Mouse (Mus musculus) adrenal gland, postnatal 25 days (tissue): ENCODE results near the gene Ehmt1. TPM values are rescaled to one million over a fixed set of nuclear protein-coding genes. Genes with fewer than 3 reads are reported as not detected.

Experiments
- DNase-seq: peaks from one replicate; pipeline ENCODE4 v3.0.0; 2021; ENCODE audit warnings: mixed read lengths
- total RNA-seq: library from RNA; stranded (reverse); gene quantifications from 2 replicates; pipeline ENCODE4 v1.2.3, GENCODE M21; 2021

The Ehmt1 gene
- total RNA-seq, 1 experiment from 2014 or later: 70.1 TPM

GRCm38 (mm10) chr2:24912189-24912588, 7.2 kb downstream of the Ehmt1 start:
- no peak for DNase-seq

GRCm38 (mm10) chr2:24910481-24910880, 8.9 kb downstream of the Ehmt1 start:
- no peak for DNase-seq

- no peak for DNase-seq
Observed at GRCm38 (mm10) chr2:24905653-24906155, 13.7 kb downstream of the Ehmt1 start.

GRCm38 (mm10) chr2:24904823-24905652, 14.4 kb downstream of the Ehmt1 start:
- no peak for DNase-seq

GRCm38 (mm10) chr2:24902999-24903398, 16.4 kb downstream of the Ehmt1 start:
- no peak for DNase-seq

- DNase-seq: no peak
Observed at GRCm38 (mm10) chr2:24901055-24901454, 18.4 kb downstream of the Ehmt1 start.

- no peak for DNase-seq
Observed at GRCm38 (mm10) chr2:24899292-24899691, 20.1 kb downstream of the Ehmt1 start.

GRCm38 (mm10) chr2:24896761-24897160, 22.7 kb downstream of the Ehmt1 start:
- no peak for DNase-seq

GRCm38 (mm10) chr2:24894211-24894610, 25.2 kb downstream of the Ehmt1 start:
- DNase-seq: no peak

- DNase-seq: no peak
Observed at GRCm38 (mm10) chr2:24892318-24892717, 27.1 kb downstream of the Ehmt1 start.

- DNase-seq: no peak
Observed at GRCm38 (mm10) chr2:24890541-24891447, 28.6 kb downstream of the Ehmt1 start.

GRCm38 (mm10) chr2:24888895-24889294, 30.5 kb downstream of the Ehmt1 start:
- DNase-seq: no peak

- no peak for DNase-seq
Observed at GRCm38 (mm10) chr2:24880686-24881085, 38.7 kb downstream of the Ehmt1 start.

- no peak for DNase-seq
Observed at GRCm38 (mm10) chr2:24870952-24871351, 48.5 kb downstream of the Ehmt1 start.

GRCm38 (mm10) chr2:24863010-24863409, 56.4 kb downstream of the Ehmt1 start:
- DNase-seq: peak; percentile 29

- no peak for DNase-seq
Observed at GRCm38 (mm10) chr2:24852408-24852807, 67.0 kb downstream of the Ehmt1 start.

- no peak for DNase-seq
Observed at GRCm38 (mm10) chr2:24846557-24846956, 72.9 kb downstream of the Ehmt1 start.

GRCm38 (mm10) chr2:24845256-24845655, 74.2 kb downstream of the Ehmt1 start:
- DNase-seq: no peak

GRCm38 (mm10) chr2:24830614-24831013, 88.8 kb downstream of the Ehmt1 start:
- no peak for DNase-seq

- DNase-seq: no peak
Observed at GRCm38 (mm10) chr2:24809746-24810145, 109.7 kb downstream of the Ehmt1 start.

- DNase-seq: no peak
Observed at GRCm38 (mm10) chr2:24807691-24808090, 111.7 kb downstream of the Ehmt1 start.

- no peak for DNase-seq
Observed at GRCm38 (mm10) chr2:24807036-24807435, 112.4 kb downstream of the Ehmt1 start.

- DNase-seq: no peak
Observed at GRCm38 (mm10) chr2:24806143-24806542, 113.3 kb downstream of the Ehmt1 start.
